Mouse (Mus musculus) frontal cortex, postnatal 25 days (tissue): ENCODE measurements around the gene Dcpp1.
A peak's percentile ranks its signal among the peaks of the same experiment; 100 is the strongest.
"Not testable (repeated sequence)": the region's sequence is repeated elsewhere in the genome, so short reads cannot be mapped to it uniquely, and the experiment has no call there.

Source experiments
- DNase-seq, 2 experiments: peaks; one replicate each; pipeline ENCODE4 v3.0.0; 2022; ENCODE audit warnings: low spot score in 2 of 2

Gene Dcpp1

GRCm38 (mm10) chr17:23880576-23880975, at the start of gene Dcpp1, which contains the start of gene Dcpp2:
Gene Dcpp1, plus strand, starts transcription at chr17:23880876.
Gene Dcpp2, plus strand, starts transcription at chr17:23880880.
- not testable (repeated sequence) for DNase-seq

- DNase-seq: no peak
Observed at GRCm38 (mm10) chr17:23831201-23831600, 49.5 kb upstream of the Dcpp1 start.

DNA sequence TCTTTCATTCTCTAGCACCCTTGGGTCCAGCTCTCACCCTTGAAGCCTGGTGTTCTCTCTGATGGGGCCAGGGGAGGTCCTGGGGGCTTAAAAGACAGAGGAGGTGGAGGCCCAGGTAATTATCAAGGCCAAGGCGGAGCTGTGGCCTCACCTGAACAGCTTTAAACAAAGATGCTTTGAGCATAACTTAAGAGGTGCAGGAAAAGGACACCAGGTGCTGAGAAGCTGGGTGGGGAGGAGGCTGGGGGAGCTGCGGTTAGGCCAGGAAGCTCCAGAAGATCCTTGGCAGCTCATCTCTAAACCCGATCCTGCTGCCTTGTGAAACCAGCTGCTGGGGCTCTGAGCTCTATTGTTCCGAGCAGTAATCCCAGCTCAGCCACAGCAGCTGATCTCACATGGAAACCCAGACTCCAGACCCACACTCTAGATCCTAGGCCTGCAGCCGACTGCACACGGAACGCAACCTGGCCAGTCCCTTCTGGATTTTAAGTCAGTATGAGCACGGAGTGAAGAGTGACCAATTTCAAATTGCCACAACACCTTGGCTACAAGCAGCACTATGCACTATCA, 44.6 kb upstream of the Dcpp1 start, which contains the start of gene Prss33:
TSS of gene Prss33 (minus strand) at position 51 of the 570 bp plus-strand sequence.
- no peak for DNase-seq

- DNase-seq: no peak
Observed at GRCm38 (mm10) chr17:23841145-23841544, 39.5 kb upstream of the Dcpp1 start.

DNA sequence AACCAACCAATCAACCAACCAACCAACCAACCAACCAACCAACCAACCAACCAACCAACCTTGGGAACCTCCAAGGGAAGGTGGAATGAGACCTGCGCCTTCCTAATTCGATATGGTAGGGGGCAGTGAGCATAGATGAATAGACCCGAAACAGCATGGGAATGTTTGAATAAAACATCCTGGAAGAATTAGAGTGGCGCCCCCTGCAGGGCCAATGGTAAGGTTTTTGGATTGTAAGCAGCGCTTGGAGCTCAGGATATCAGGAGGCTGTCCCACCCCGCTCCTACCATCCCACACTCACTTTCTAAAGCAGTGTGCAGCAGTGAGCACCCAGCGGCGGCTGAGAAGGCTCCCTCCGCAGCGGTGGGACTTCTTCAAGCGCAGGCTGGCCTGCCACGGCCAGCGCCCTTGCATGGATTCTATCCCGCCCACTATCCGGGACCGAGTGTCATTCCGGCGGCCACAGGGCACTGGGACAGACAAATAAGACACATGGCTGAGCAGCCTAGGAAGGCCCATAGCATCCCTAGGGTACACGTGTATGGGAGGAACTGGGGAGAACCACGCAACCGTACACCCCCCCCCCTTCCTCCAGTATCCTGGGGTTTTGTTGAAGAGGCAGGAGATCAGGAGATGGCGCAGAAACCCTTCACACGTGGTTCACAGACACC, 37.4 kb upstream of the Dcpp1 start:
- DNase-seq: no peak

- DNase-seq: no peak
Observed at GRCm38 (mm10) chr17:23843812-23844273, 36.8 kb upstream of the Dcpp1 start, which contains the start of the genes Prss32 and Prss41. Gene Prss32, plus strand, starts transcription at chr17:23843855. Gene Prss41, minus strand, starts transcription at chr17:23844172.

- no peak for DNase-seq
Observed at GRCm38 (mm10) chr17:23850028-23850427, 30.6 kb upstream of the Dcpp1 start.

- peak; percentile 28 to 57 for DNase-seq
Observed at GRCm38 (mm10) chr17:23850853-23851749, 29.6 kb upstream of the Dcpp1 start.

DNA sequence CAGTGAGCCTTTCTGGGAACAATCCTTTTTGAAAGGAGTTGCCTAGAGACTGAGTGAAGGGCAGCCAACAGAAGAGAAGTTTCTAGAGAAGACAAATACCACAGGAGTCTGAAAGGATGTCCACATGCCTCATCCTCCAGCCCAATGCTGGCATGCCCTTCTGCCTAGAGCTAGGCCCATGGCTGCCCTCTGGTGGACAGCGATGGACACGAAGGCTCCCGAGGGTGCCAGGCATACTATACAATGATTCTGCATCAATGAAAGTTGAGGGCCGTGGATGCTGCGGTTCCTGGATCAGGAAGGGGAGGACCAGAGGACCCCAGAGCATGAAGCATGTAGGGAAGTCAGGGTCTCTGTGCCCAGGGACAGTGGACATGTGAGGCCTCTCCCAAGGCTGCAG, 27.4 kb upstream of the Dcpp1 start:
- no peak for DNase-seq

- DNase-seq: no peak
Observed at GRCm38 (mm10) chr17:23854229-23854765, 26.4 kb upstream of the Dcpp1 start.

- DNase-seq: no peak
Observed at GRCm38 (mm10) chr17:23857193-23857592, 23.5 kb upstream of the Dcpp1 start.

DNA sequence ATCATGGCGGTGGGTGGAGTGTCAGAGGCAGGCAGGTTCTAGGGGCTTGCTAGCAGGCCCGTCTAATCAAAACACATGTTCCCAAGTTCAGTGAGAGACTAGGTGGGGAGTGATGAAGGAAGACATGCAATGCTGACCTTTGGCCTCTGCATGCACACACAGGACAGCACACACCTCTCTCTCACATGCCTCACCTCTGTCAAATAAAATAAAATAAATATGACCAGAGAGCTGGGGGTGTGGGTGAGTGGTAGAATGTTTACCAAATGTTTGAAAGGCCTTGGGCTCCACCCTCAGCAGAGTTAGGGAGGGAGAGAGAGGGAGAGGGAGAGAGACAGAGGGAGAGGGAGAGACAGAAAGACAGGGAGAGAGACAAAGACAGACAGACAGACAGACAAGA, 22.8 kb upstream of the Dcpp1 start:
- DNase-seq: no peak

- DNase-seq: no peak
Observed at GRCm38 (mm10) chr17:23862926-23863325, 17.8 kb upstream of the Dcpp1 start.

- no peak for DNase-seq
Observed at GRCm38 (mm10) chr17:23867756-23868155, 12.9 kb upstream of the Dcpp1 start, which contains the start of gene Prss21. Gene Prss21, plus strand, starts transcription at chr17:23868056.

DNA sequence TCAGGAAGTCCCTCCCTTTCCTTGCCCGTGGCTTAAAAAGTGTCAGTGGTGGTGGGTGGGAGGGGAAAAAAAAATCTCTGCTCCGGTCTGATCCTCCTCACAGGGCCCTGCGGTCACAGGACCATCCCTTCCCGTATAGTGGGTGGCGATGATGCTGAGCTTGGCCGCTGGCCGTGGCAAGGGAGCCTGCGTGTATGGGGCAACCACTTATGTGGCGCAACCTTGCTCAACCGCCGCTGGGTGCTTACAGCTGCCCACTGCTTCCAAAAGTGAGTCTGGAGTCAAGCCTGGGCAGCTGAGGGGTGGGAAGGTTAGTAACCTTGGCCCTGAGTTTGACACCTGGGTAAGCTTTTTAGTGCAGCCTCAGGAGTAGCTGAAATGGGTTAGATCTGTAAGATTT, 12.2 kb upstream of the Dcpp1 start:
- DNase-seq: no peak

DNA sequence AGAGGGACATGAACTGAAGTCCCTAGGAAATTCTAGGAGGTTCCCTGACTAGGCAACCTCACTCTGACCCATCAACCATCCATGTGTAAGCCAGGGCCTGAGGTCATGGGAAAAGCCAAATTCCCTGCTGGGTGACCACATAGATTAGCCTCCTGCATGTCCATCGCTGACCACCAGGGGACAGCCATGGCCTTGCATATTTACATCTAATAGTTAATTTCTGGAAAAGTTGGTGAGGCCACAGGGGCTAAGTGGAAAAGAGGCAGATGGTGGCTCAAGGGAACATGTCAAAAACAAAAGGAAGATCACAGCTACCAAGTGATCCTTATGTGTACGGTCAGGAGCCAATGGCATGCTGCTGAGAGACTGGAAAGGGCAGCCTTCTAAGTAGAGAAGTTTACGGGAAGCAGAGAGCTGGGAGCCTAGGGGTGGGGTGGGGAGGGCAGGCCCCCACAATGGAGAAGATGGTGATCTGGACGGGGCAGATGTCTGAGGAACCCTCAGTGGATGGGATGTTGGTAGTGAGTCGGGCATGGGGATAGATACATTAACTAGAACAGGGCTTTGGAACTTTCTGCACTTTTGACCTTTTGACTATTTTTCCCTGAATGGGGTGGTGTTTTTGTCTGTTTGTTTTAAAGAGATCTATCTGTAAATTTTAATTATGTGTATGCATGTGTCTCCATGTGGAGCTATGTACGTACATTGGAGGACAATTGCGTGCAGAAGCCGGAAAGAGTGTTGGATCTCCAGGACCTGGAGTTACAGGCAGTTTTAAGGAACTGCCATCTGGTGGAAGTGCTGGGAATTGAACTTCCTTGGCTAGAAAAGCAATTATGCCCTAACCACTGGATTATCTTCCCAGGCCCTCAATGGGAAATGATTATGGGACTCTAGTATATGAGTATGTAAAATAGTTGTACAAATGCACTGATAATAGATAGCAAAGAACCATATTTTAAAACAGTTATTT, 6.5 kb upstream of the Dcpp1 start:
- no peak for DNase-seq

- no peak for DNase-seq
Observed at GRCm38 (mm10) chr17:23876741-23877140, 3.9 kb upstream of the Dcpp1 start.

- no peak for DNase-seq
Observed at GRCm38 (mm10) chr17:23877166-23877565, 3.5 kb upstream of the Dcpp1 start.

DNA sequence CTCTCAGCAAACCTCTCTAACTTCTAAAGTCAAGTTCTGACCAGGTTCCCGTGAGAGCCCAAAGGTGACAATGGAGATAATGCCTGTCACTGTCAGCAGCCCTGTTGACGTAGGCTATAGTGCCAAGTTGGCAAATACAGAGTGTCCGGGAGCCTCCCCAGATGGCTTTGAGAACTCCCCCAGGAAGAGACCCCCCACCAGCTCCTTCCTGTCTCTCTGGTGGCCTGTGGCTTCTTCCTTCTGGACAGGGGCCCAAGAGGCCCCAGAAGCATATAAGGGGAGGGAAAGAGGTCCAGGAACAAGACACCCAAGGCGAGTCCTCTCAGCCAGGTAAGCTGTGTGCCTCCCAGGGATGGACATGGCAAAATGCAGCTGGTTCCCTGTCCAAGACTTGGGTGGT, 36.5 kb downstream of the Dcpp1 start, which contains the start of gene Dcpp3:
TSS of gene Dcpp3 (plus strand) at position 301 of the 400 bp plus-strand sequence.
- DNase-seq: not testable (repeated sequence)

- DNase-seq: peak; percentile 69 to 80
Observed at GRCm38 (mm10) chr17:23924531-23925007, 43.9 kb downstream of the Dcpp1 start.
